Mouse (Mus musculus): ENCODE results near the gene Tuba3a.
"Not testable (repeated sequence)": the region's sequence is repeated elsewhere in the genome, so short reads cannot be mapped to it uniquely, and the experiment has no call there.

Tuba3a gene

DNA sequence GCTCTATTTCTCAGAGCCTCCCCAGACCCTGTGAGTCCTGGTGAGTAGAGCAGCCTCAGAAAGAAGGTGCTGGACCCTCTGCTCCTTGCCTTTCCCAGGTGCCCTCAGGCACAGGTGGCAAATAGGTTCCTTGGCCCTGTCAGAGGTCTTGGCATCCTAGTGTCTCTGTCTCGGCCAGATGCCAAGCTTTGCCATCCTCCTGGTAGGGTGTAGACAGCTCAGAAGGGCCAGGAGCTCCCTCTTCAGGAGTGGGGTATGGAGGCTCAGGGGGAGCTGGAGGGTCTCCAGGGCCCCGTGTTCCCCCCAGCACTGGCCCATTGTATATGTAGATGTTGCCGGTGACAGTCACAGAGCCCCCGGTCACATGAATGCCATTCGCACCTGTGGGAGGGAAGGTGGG lies 21.2 kb upstream of the Tuba3a start:
- DNase-seq (ENCODE audit: low spot score) = no peak

DNA sequence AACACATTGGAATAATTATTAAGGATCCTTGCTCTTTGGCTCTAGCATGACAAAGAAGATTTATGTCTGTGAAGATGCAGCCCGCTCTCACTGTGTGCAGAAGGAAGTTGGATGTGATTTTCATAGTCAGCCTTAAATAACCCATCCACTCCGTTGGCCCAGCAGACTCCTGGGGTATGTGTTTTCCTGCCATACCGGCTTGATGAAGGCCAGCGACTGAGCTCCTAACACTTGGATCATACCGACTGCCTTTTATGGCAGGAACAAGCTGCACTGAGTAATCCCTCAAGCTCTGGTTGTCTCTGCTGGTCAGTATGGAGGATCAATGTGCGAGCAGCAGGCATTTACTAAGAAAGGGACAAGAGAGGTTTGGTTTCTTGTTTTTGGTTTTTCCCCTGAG lies 19.6 kb upstream of the Tuba3a start:
- DNase-seq (ENCODE audit: low spot score) = no peak

DNA sequence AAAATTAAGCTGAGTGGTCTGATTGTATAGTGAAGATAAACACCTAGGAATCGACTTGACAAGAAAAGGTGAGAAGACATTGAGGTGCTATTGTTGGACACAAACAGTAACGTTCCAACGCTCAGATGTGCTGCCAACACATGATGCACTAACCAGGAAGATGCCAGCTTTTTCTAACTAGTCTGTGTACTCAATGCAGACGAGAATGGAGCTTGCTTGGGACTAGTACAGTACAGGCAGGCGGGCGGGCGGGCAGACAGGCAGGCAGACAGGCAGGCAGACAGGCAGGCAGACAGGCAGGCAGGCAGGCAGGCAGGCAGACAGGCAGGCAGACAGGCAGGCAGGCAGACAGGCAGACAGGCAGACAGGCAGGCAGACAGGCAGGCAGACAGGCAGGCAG lies 18.6 kb upstream of the Tuba3a start:
- not testable (repeated sequence) for DNase-seq (ENCODE audit: low spot score)

DNA sequence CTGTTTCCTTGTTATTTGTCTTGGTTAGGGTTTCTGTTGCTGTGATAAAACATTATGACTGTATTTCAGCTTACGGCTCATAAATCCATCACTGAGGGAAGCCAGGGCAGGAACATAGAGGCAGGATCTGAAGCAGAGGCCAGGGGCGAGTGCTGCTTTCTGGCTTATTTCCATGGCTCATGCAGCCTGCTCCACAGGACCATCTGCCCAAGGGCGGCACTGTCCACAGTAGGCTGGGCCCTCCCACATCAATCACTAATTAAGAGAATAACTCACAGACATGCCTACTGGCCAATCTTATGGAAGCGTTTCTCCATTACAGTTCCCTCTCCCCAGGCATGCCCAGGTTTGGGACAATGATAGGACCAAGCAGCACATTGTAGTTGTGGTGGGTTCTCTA lies 17.4 kb upstream of the Tuba3a start:
- DNase-seq (ENCODE audit: low spot score) = no peak

- no peak for DNase-seq (ENCODE audit: low spot score)
Observed at GRCm38 (mm10) chr6:125302231-125302982, 16.6 kb upstream of the Tuba3a start.

- DNase-seq (ENCODE audit: low spot score) = no peak
Observed at GRCm38 (mm10) chr6:125300982-125301381, 15.1 kb upstream of the Tuba3a start.

GRCm38 (mm10) chr6:125297149-125297820 lies 11.4 kb upstream of the Tuba3a start:
- no peak for DNase-seq (ENCODE audit: low spot score)

DNA sequence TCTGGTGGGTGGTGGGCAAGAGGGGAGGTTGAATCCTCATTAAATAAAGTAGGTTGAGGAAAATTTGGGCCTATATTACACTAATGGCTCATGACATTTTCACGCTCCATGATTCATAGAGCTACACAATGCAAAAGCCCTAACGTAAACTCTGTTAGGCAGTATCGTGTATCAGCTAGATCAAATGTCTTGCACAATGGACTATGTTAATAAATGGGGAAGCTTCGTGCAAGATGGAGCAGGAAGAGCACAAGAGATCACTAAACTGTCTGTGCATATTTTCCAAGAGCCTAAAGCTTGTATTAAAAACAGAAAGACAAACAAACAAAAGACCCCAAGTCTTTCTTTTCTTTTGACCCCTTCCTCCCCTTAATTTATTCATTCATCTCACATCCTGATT lies 8.2 kb upstream of the Tuba3a start:
- DNase-seq (ENCODE audit: low spot score) = no peak

DNA sequence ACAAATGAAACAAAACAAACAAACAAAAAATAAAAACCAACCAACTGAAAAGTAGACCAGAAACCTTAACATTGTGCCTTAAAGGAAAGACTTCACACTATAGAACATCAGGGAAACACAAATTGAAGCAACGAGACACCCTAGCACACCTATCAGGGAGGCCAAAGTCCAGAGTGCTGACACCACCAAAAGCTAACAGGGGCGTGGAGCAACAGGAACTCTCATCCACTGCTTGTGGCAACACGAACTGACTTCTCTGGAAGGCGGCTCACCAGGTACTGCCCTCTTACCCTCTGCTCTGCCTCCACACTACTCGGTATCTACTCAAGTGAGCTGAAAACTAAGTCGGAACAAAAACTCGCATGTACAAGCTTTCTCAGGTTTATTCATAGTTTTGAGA lies 6.4 kb upstream of the Tuba3a start:
- DNase-seq (ENCODE audit: low spot score) = no peak

DNA sequence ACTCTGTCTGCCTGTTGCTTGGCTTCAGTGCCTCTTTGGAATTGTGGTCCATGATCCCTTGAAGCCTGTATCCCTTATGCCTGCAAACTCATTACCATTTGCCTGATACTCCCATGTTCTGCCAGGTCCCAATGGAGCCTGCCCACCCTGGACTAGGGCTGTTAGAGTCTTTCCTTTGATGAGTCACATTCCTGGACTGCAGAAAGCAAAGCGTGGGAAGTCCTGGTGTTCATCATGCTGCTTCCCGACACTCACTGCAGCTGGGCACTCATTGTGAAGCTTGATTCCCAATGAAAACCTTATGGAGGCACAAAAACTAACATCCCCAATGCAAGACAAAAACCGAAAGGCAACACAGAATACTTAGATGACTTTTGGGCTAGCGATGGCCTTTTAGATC lies 5.5 kb upstream of the Tuba3a start:
- no peak for DNase-seq (ENCODE audit: low spot score)

DNA sequence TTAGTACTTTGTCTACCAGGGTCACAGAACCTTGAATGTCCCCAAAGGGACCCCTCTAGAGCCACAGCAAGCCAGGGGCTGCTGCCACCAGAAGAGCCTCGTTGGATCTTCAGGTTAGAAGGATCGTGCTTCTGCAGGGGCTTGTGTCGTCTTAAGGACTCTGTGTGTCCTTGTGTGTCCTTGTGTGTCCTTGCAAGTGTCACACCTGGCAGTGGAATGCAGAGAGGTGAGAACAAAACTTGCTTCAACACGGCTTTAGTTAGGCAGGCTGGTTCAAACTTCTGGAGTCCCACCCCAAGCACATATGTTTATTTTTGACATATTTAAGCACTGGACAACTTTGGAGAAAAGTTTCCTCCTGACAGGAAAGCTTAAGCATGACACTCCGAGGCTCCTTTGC lies 2.9 kb upstream of the Tuba3a start:
- no peak for DNase-seq (ENCODE audit: low spot score)

GRCm38 (mm10) chr6:125286944-125287343 lies 1.1 kb upstream of the Tuba3a start:
- no peak for DNase-seq (ENCODE audit: low spot score)

DNA sequence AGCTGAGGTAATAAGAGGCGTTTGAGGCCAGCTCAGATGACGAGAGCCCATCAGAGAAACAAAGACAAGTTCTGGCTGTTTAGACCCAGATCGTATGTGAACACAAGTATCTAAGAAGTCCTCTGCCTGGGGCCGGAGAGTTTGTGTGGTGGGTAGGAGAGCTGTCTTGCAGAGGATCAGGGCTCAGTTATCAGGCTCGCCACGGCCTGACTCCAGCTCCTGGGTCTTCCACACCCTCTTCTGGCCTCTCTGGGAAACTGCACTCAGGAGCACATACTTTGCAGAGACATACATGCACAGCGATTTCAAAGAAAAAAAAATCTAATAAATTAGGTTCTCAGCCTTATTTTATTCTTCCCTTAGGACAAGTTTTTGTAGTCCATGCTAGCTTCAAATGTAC lies 1.1 kb downstream of the Tuba3a start:
- no peak for DNase-seq (ENCODE audit: low spot score)

- DNase-seq (ENCODE audit: low spot score) = no peak
Observed at GRCm38 (mm10) chr6:125284250-125284649, 1.6 kb downstream of the Tuba3a start.

- not testable (repeated sequence) for DNase-seq (ENCODE audit: low spot score)
Observed at GRCm38 (mm10) chr6:125282721-125283120, 3.1 kb downstream of the Tuba3a start.

GRCm38 (mm10) chr6:125279729-125280128 lies 6.1 kb downstream of the Tuba3a start:
- DNase-seq (ENCODE audit: low spot score) = no peak

DNA sequence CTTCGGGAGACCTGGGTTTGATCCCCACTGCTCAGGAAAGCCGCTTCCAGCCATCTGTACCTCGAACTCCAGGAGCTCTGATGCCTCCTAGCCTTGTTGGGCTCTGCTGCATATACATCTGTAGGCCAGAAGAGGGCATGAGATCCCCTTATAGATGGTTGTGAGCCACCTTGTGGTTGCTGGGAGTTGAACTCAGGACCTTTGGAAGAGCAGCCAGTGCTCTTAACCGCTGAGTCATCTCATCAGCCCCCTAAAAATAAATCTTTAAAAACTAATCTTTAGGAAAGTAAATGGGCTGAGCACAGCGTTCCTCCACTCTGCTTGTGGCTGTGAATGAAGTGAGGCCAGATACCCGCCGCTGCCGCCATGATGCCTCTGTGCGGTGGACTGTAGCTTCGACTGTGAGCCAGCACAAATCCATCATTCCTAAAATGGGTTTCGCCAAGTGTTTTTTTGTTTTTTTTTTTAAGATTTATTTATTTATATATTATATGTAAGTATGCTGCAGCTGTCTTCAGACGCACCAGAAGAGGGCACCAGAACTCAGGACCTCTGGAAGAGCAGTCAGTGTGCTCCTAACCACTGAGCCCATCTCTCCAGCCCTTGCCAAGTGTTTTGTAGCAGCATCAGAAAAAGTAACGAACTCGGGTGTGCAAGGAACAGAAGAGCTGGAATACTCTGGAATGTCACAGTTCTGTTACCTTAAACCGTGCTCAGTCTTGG lies 10.8 kb downstream of the Tuba3a start:
- DNase-seq (ENCODE audit: low spot score) = peak; percentile 39

- no peak for DNase-seq (ENCODE audit: low spot score)
Observed at GRCm38 (mm10) chr6:125272228-125272785, 13.5 kb downstream of the Tuba3a start.

GRCm38 (mm10) chr6:125271455-125272227 lies 14.2 kb downstream of the Tuba3a start:
- DNase-seq (ENCODE audit: low spot score) = peak; percentile 91

GRCm38 (mm10) chr6:125268799-125269198 lies 17.0 kb downstream of the Tuba3a start:
- no peak for DNase-seq (ENCODE audit: low spot score)

DNA sequence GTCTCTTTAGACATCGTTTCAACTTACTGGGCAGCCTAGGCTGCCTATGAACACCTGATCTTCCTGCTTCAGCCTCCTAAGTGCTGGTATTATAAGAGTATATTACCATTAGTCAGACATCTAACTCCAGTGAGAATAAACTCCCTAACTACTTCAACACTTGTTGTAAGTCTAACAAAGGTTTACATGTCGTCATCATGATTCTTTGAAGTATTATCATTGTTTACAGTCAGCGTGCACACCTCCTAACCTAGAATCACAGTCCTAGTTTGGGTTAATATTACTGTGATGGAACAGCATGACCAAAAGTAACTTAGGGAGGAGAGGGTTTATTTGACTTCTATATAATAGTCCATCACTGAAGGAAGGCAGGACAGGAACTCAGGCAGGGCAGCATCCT lies 18.4 kb downstream of the Tuba3a start:
- no peak for DNase-seq (ENCODE audit: low spot score)

DNA sequence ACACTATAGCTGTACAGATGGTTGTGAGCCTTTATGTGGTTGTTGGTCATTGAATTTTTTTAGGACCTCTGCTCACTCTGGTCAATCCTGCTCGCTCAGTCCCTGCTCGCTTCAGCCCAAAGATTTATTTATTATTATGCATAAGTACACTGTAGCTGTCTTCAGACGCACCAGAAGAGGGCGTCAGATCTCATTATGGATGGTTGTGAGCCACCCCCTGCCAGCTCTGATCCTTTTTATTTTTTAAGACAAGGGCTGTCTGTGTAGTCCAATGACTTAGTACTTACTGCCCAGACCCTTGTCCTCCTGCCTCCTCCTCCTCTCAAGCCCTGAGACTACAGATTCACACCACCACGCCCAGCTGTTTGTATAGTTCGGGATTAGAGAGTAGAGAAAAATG lies 19.2 kb downstream of the Tuba3a start:
- not testable (repeated sequence) for DNase-seq (ENCODE audit: low spot score)
